Mouse (Mus musculus) megakaryocyte-erythroid progenitor cell, adult 5-6 weeks (primary cell): ENCODE results near the gene Anxa2. TPM values are rescaled to one million over a fixed set of nuclear protein-coding genes. Genes with fewer than 3 reads are reported as not detected.

Experiments used
- ATAC-seq: replicated peaks from 2 replicates; pipeline ENCODE4 v1.8.0; 2016; ENCODE audit warnings: mild to moderate bottlenecking, inconsistent platforms; ENCODE audit not compliant: severe bottlenecking, poor library complexity, low FRiP score, low TSS enrichment
- total RNA-seq, 2 experiments: library from RNA; stranded (forward) in 1 of 2; stranded (reverse) in 1 of 2; fragments of 200-1000, 215-1000 nt in 1 of 2; fragments of >200 nt in 1 of 2; fragmentation: Nextera tagmentation in 1 of 2; gene quantifications; 2 replicates each; pipeline ENCODE4 v1.2.3; 2014 to 2017

Gene Anxa2
- total RNA-seq, 2 experiments from 2014 or later: 5.0 to 14.2 TPM

GRCm38 (mm10) chr9:69502504-69502903, 49.1 kb downstream of the Anxa2 start:
- no peak for ATAC-seq

DNA sequence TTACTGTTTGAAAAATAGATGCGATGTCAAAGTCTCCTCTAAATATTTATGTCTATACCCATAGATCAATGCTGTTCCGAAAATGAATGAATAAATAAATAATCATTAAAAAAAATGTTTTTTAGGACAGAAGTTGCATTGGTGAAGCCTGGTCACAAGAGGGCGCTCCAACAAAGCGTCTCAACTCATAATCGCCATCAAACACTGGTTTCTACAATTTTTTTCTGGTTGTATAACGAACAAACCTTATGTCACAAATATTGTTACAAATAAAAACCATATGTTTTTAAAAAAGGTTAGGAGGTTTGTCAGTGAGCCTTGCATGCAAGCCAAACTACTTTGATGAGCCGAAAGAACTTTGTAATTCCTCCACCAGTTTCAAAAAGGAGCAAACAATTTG, 52.2 kb downstream of the Anxa2 start:
- ATAC-seq: no peak

GRCm38 (mm10) chr9:69507206-69507605, 53.8 kb downstream of the Anxa2 start:
- ATAC-seq: no peak

GRCm38 (mm10) chr9:69508016-69508415, 54.6 kb downstream of the Anxa2 start:
- no peak for ATAC-seq

GRCm38 (mm10) chr9:69511881-69512590, 58.6 kb downstream of the Anxa2 start:
- ATAC-seq: no peak

- no peak for ATAC-seq
Measured at GRCm38 (mm10) chr9:69512726-69513125, 59.3 kb downstream of the Anxa2 start.

DNA sequence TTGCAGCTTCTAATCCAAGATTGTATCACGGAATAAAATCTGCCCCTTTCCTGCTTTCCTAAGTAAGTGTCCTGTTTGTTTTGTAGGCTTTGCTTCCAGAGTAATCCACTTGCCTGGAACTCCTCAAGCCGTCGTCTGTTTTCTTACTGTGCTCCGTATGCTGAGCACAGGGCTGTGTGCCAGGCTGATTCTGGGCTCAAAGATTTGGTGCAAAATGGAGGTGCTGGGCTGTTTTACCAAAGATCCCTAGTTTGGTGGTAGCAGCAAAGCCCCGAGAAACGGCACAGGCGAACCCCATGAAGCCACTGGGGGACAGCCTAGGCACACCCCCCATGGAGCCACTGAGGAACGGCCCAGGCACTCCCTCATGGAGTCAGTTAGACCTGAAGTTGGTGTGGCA, 60.8 kb downstream of the Anxa2 start:
- no peak for ATAC-seq

GRCm38 (mm10) chr9:69515416-69515815, 62.0 kb downstream of the Anxa2 start:
- ATAC-seq: no peak

DNA sequence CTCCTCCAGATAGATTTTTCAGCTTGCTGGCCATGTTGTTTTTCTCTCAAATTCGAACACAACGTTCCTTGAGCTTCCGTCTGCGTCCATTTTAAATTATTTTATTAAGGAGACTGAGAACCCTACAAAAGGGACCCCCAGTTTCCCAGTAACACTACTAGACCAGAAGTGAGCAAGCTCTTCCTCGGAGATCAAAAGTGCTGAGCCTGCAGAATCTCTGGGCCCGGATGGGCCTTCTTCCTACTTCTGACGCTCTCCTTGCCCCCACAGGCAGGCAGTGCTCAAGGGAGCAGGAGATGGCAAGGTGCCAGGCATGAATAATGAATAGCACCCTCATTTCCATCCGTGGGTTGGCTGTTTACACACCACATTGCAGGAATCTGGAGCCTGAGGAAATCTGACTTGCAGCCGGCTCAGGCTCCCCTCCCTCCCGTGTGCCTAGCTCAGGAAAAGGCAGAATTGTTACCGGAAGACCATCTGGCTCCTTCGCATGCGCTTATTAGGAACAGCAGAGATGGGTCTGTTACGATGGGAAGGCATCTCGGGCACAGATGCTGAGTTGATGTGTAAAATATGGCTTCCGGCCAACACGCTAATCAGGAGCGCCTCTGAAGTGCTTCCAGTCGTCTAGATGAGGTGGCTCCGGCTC, 64.1 kb downstream of the Anxa2 start:
- ATAC-seq: no peak

Other genes with a start within 250 kb of the Anxa2 start
- 35.4 and 39.1 TPM in 2 replicates for gene Ice2, start 55.7 kb upstream of the Anxa2 start, total RNA-seq (2014; fragmentation: Nextera tagmentation)
- gene Ice2, start 55.7 kb upstream of the Anxa2 start, total RNA-seq (2017): 27.5 and 31.1 TPM in 2 replicates